Mouse (Mus musculus) neural tube, embryonic 15.5 days (tissue): ENCODE results near the gene Os9. TPM values are rescaled to one million over a fixed set of nuclear protein-coding genes. Genes with fewer than 3 reads are reported as not detected.

Experiments
- ATAC-seq: fragments of 200-750 bp; cut with Nextera tagmentation; 2 replicates; pipeline ENCODE4 v1.8.0; 2017; ENCODE audit warnings: mild to moderate bottlenecking, moderate TSS enrichment, moderate library complexity; ENCODE audit not compliant: low FRiP score
- H3K27ac ChIP-seq: fragments of 300-500 bp; sonication (generic); replicated peaks from 2 replicates; pipeline ENCODE4 v1.5.1; 2015; ENCODE audit warnings: mild to moderate bottlenecking, inconsistent platforms
- H3K27me3 ChIP-seq: fragments of 300-500 bp; sonication (generic); replicated peaks from 2 replicates; pipeline ENCODE4 v1.6.1; 2015; ENCODE audit warnings: inconsistent platforms
- H3K36me3 ChIP-seq: fragments of 300-500 bp; sonication (generic); 2 replicates; pipeline ENCODE4 v1.6.1; 2015; ENCODE audit warnings: inconsistent platforms
- H3K4me1 ChIP-seq: fragments of 300-500 bp; sonication (generic); 2 replicates; pipeline ENCODE4 v1.6.1; 2015; ENCODE audit warnings: inconsistent platforms
- H3K4me2 ChIP-seq: fragments of 300-500 bp; sonication (generic); 2 replicates; pipeline ENCODE4 v1.6.1; 2015; ENCODE audit warnings: inconsistent platforms, mild to moderate bottlenecking, moderate library complexity
- H3K4me3 ChIP-seq: fragments of 300-500 bp; sonication (generic); replicated peaks from 2 replicates; pipeline ENCODE4 v1.5.1; 2015; ENCODE audit warnings: mild to moderate bottlenecking, inconsistent platforms
- H3K9ac ChIP-seq: fragments of 300-500 bp; sonication (generic); replicated peaks from 2 replicates; pipeline ENCODE4 v1.6.1; 2015; ENCODE audit warnings: mild to moderate bottlenecking, inconsistent platforms
- H3K9me3 ChIP-seq: fragments of 300-500 bp; sonication (generic); replicated peaks from 2 replicates; pipeline ENCODE4 v1.6.1; 2016; ENCODE audit warnings: inconsistent platforms
- WGBS: fragments of 180-500 bp; shearing (Covaris S2); methylation state at CpG from one replicate; pipeline ENCODE4 v1.1.7; 2015; ENCODE audit warnings: mixed read lengths; 5-methylcytosine and 5-hydroxymethylcytosine counted together
- polyA plus RNA-seq: library from polyadenylated mRNA; unstranded; fragments of >200 nt; fragmentation: Nextera tagmentation; extraction: Ambion mirVana; gene quantifications from 2 replicates; pipeline ENCODE4 v1.2.1, GENCODE M21; 2015

Os9 gene
- polyA plus RNA-seq, 1 experiment from 2014 or later = 130 TPM

DNA sequence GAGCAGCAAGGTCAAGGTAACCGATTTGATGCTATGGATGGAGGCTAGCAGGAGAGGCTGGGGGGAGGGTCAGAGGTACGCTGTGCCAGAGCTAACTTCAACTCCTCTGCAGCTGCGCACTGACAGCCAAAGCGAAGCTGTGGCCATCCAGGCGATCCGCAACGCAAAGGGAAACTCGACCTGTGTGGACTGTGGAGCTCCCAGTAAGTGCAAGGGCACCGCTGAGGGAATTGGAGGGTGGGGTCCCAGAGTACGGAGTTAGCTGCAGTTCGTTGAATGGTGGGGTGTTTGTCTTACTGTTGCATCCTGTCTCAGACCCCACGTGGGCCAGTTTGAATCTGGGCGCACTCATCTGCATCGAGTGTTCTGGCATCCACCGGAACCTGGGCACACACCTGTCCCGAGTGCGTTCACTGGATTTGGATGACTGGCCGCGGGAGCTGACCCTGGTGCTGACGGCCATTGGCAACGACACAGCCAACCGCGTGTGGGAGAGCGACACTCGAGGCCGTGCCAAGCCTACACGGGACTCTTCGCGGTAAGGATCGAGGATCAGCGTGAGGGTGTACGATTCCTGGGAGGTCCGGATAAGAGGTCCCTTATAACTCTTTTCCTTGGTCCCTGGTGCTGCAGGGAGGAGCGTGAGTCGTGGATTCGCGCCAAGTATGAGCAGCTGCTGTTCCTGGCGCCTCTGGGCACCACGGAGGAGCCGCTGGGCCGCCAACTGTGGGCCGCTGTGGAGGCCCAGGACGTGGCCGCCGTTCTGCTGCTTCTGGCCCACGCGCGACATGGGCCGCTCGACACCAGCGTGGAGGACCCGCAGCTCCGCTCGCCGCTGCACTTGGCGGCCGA is 30.1 kb downstream of the Os9 start:
- Histone ChIP-seq H3K4me3 (peak overlapping the region; percentile 17), H3K9ac (0 out of 2 replicates have a peak overlapping the region, but pooled peaks have one; percentile 14), H3K27me3 (peaks cover 60% of the 10 kb centered on the region), H3K4me2 (peak overlapping the region; percentile 46), H3K27ac (no peak overlapping the region), H3K4me1 (peaks cover 36% of the 10 kb centered on the region), H3K9me3 (no peaks in the 10 kb centered on the region), H3K36me3 (peaks cover 55% of the 10 kb centered on the region)
- ATAC-seq = peak; percentile 1; the same call in 1 of the 2 replicates
- 13% methylated on average over 57 of the region's 57 CpGs for WGBS

DNA sequence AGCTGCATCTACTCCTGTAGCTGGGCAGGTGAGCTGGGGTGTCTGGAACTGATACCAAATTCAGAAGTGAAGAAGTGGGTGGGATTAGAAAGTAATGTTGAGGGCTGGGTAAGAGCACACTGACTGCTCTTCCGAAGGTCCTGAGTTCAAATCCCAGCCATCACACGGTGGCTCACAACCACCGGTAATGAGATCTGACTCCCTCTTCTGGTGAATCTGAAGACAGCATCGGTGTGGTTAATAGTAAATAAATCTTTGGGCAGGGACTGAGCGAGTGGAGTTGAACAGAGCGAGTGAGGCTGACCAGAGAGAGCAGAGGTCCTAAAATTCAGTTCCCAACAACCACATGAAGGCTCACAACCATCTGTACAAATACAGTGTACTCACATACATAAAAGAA is 35.3 kb downstream of the Os9 start:
- Histone ChIP-seq H3K4me1 (peaks cover 31% of the 10 kb centered on the region), H3K9me3 (no peaks in the 10 kb centered on the region), H3K27me3 (peaks cover 54% of the 10 kb centered on the region), H3K36me3 (peaks cover 55% of the 10 kb centered on the region), H3K4me3 (no peak overlapping the region), H3K27ac (no peak overlapping the region), H3K4me2 (no peak overlapping the region), H3K9ac (no peak overlapping the region)
- ATAC-seq = no peak
- 72% methylated on average over 6 of the region's 6 CpGs for WGBS

DNA sequence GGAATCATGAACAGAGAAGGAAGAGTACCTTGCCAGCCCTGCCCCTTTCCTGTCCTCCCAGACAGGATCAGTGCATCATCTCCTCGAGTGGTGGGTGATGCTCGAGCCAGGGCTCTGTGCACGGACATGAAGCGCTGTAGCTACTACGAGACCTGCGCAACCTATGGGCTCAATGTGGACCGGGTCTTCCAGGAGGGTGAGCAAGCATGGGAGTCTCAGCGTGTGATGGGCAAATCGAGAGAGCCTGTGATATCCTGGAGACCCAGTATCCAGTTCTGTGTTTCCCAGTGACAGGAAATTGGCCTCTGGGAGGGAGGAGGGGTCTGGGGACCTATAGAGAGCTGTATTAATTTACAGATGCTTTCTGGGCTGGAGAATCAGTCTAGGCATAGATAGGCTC is 35.9 kb downstream of the Os9 start:
- Histone ChIP-seq H3K27me3 (peaks cover 51% of the 10 kb centered on the region), H3K27ac (no peak overlapping the region), H3K4me1 (peaks cover 32% of the 10 kb centered on the region), H3K9me3 (no peaks in the 10 kb centered on the region), H3K9ac (no peak overlapping the region), H3K36me3 (peaks cover 54% of the 10 kb centered on the region), H3K4me2 (no peak overlapping the region), H3K4me3 (no peak overlapping the region)
- ATAC-seq = no peak
- 85% methylated on average over 9 of the region's 9 CpGs for WGBS

DNA sequence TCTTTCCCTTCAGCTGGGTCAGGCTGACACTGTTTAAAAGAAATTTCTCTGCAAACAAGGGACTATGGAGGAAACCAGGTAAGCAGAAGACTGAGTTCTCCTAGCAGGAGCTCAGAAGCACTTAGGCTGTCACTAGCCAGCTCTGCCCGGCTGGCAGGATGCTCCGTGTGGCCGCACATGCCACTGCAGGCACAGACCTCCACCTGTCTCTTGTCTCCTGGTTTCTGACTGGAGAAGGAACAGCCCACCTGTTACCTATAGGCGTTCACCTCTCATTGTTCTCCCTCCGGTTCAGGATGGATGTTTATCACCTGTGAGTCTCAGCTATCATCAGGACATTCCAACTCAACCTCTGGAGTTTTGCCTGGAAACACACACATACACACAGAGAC is 37.0 kb downstream of the Os9 start:
- ATAC-seq = no peak
- H3K4me2 ChIP-seq = no peak overlapping the region
- H3K36me3 ChIP-seq = peaks cover 46% of the 10 kb centered on the region
- peaks cover 39% of the 10 kb centered on the region for H3K27me3 ChIP-seq
- H3K4me3 ChIP-seq = no peak overlapping the region
- H3K4me1 ChIP-seq = peaks cover 35% of the 10 kb centered on the region
- WGBS = 62% methylated on average over 5 of the region's 5 CpGs
- H3K9me3 ChIP-seq = no peaks in the 10 kb centered on the region
- no peak overlapping the region for H3K9ac ChIP-seq
- no peak overlapping the region for H3K27ac ChIP-seq

DNA sequence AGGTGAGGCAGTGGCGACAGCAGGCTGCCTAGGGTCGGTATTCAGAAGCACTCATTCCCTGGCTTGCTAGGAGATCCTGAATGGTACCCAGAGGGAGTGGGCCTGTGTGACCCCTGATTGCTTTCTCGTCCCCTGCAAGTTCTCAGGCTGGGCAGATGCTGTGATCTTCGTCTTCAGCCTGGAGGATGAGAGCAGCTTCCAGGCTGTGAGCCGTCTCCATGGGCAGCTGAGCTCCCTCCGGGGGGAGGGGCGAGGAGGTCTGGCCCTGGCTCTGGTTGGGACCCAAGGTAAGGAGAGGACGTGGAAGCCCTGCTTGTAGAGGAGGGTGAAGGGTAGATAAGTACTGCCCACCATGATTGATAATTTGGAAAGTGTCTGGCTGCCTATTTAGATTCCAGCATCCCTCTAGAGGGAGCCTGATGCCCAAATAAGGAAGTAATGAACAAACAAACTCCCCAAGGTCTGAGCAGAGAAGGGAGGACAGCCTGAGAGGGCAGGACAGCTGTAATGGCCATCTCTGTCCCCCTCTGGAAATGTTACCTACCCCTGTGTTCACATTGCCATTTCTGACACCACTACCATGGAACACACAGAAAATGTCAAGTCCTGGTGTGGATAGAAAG is 37.5 kb downstream of the Os9 start:
- Histone ChIP-seq H3K4me1 (peaks cover 37% of the 10 kb centered on the region), H3K27me3 (peaks cover 35% of the 10 kb centered on the region), H3K4me3 (no peak overlapping the region), H3K27ac (no peak overlapping the region), H3K9me3 (no peaks in the 10 kb centered on the region), H3K36me3 (peaks cover 43% of the 10 kb centered on the region), H3K4me2 (no peak overlapping the region), H3K9ac (no peak overlapping the region)
- ATAC-seq = no peak
- WGBS = 39% methylated on average over 8 of the region's 8 CpGs

DNA sequence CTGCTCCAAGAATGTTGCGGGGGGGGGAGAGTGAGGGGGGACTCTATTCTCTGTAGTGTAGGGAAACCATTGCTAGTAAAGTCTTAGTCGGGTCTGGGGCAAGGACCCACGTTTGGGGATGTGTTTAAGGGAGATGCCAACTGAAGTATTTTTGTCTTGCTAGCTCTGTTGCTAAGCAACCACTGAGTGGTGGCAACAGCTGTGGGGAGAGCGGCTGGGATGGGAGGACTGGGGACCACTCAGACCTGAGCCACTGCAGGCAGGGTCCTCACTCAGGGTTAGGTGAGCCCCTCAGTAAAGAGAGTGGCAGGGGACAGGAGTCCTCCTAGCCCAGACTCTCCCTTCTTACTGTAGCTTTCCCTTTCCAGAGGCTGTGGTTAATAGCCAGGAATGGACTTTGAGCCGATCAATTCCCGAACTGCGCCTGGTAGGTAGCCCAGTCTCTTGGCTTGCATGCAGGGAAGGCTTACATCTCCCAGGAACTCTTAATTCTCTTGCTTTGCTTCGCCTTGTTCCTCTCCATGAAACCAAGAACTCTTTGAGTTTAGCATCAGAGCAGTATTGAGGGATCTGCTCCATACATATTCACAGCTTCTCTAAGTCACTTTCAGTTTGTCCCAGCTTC is 38.8 kb downstream of the Os9 start:
- Histone ChIP-seq H3K27ac (no peak overlapping the region), H3K4me1 (peaks cover 47% of the 10 kb centered on the region), H3K9ac (peak overlapping the region; percentile 95; the same call in 1 of the 2 replicates), H3K4me3 (peak overlapping the region; percentile 81), H3K4me2 (peak overlapping the region; percentile 93), H3K36me3 (peaks cover 30% of the 10 kb centered on the region), H3K27me3 (peaks cover 22% of the 10 kb centered on the region), H3K9me3 (no peaks in the 10 kb centered on the region)
- WGBS = 31% methylated on average over 8 of the region's 8 CpGs
- no peak for ATAC-seq

DNA sequence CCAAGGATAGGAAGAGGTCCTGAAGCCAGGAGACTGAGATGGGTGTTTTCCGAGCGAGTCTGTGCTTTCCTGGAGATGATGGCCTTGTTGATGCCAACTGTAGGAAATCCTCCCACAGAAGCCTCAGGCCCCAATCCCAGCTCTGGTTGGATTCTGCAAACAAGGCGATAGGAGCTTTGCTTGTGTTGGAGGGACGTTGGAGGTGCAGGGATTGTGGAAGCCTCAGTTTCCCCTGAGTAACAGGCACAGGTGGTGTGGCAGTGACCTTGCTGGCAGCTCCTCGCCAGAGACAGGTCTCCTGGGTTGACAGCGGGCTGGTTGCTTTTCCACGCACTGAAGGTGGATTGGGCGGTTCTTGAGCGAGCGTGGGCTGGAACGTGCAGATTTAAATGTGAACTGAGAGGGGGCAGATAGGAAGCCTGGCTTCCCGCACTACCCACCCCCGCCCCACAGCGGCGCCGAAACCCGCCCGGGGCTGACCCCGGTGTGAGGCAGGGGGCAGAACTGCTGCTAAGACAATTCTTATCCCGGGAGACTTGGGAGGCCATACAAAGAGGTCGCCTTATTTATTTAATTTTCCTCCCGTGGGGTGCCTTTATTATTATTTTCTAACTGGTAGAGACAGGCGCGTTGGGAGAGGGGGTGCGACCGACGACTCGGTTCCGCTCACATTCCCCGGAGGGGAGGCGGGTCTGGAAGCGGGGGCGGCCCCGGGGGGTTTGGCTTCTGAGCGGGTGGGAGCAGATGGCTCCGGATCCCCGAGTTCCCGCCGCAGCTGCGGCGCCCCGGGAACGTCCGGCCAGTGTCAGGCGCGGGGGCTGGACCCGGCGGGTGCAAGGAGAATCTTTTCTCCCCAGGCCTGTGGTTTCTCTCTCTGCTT is 39.8 kb downstream of the Os9 start:
- 3% methylated on average over 48 of the region's 48 CpGs for WGBS
- peak overlapping the region; percentile 81 for H3K4me3 ChIP-seq
- peak overlapping the region; percentile 93 for H3K4me2 ChIP-seq
- ATAC-seq = no peak
- peaks cover 14% of the 10 kb centered on the region for H3K27me3 ChIP-seq
- H3K27ac ChIP-seq = 0 out of 2 replicates have a peak overlapping the region, but pooled peaks have one; percentile 18
- peak overlapping the region; percentile 95 for H3K9ac ChIP-seq
- H3K9me3 ChIP-seq = no peaks in the 10 kb centered on the region
- peaks cover 52% of the 10 kb centered on the region for H3K4me1 ChIP-seq
- H3K36me3 ChIP-seq = peaks cover 24% of the 10 kb centered on the region

DNA sequence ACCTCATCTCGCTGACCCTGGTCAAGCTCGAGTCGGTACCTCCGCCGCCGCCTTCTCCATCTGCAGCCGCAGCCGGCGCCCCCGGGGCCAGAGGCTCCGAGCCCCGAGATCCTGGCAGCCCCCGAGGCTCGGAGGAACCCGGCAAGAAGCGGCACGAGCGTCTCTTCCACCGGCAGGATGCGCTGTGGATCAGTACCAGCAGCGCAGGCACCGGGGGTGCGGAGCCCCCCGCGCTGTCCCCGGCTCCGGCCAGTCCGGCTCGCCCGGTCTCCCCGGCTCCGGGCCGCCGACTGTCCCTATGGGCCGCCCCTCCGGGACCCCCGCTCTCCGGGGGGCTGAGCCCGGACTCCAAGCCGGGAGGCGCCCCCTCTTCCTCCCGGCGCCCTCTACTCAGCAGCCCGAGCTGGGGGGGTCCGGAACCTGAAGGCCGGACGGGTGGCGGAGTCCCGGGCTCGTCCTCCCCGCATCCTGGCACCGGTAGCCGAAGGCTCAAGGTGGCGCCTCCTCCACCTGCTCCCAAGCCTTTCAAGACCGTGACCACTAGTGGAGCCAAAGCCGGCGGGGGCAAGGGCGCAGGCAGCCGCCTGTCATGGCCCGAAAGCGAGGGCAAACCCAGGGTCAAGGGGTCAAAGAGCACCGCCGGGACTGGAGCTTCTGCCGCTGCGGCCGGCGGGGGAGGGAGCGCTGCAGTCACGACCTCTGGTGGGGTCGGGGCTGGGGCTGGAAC is 41.1 kb downstream of the Os9 start:
- Histone ChIP-seq H3K4me3 (peak overlapping the region; percentile 81), H3K4me1 (peaks cover 55% of the 10 kb centered on the region), H3K9me3 (no peaks in the 10 kb centered on the region), H3K4me2 (peak overlapping the region; percentile 93), H3K9ac (peak overlapping the region; percentile 95), H3K27me3 (peaks cover 11% of the 10 kb centered on the region), H3K36me3 (peaks cover 19% of the 10 kb centered on the region), H3K27ac (peak overlapping the region; percentile 91)
- ATAC-seq = peak; percentile 10
- WGBS = under 1% methylated on average over 52 of the region's 70 CpGs

DNA sequence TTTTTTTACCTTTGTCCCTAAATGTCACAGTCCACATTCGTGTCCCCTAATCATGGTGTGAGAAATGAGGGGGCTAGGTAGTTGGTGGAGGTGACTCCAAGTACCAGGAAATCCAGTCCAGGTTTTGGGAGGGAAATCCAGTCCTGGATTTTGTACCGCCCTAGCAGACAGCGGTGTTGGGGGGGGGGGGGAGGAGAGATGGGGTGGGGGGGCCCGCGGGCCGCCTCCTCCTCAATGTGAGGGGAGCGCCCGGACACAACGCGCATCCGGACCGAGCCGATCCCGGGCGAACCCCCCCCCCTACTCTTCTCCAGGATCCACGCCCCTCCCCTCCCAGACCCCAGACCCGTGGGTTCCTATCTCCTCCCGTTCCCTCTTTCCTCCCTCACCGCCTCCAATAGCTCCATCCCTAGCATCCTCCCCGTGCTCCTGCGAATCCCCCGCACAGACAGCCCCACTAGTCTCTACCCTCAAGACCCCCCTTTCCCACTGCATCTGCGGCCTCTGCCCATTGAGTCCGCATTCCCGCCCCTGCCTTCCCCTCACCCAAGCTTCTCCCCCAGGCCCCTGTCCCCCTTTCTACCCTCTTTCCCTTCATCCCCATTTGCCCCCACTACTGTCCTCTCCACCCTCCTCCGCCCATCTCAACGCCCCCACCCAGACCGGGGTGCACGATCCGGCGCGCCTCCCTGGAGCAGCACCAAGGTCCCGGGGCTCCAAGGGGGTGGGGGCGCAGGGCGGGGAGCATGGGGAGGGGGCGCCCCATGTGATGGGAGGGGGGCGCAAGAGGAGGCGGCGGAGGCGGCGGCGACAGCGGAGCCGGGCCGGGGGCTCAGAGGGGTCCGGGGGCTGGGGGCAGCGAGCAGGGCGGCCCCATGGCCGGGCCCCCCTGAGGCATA is 42.0 kb downstream of the Os9 start:
- Histone ChIP-seq H3K27me3 (peaks cover 11% of the 10 kb centered on the region), H3K27ac (peak overlapping the region; percentile 91), H3K36me3 (peaks cover 10% of the 10 kb centered on the region), H3K4me2 (peak overlapping the region; percentile 93), H3K9ac (peak overlapping the region; percentile 95), H3K4me3 (peak overlapping the region; percentile 81), H3K9me3 (no peaks in the 10 kb centered on the region), H3K4me1 (peaks cover 55% of the 10 kb centered on the region)
- WGBS = under 1% methylated on average over 40 of the region's 49 CpGs
- peak; percentile 75 for ATAC-seq
